Mouse (Mus musculus) lung, adult 18-20 months (tissue): ENCODE results near the gene Golga3.
A peak's percentile ranks its signal among the peaks of the same experiment; 100 is the strongest.

Experiments
- DNase-seq, 2 experiments: peaks; one replicate each; pipeline ENCODE4 v3.0.0; 2022; ENCODE audit warnings: mixed read lengths in 2 of 2

Golga3 gene

GRCm38 (mm10) chr5:110176362-110177020, at the start of gene Golga3:
Golga3 (plus strand) TSS chr5:110176701.
- peak; percentile 95 to 96 for DNase-seq

GRCm38 (mm10) chr5:110135293-110136086, 41.0 kb upstream of the Golga3 start, which contains the start of gene Chfr:
Chfr (plus strand) TSS chr5:110135842.
- DNase-seq = peak; percentile 99

GRCm38 (mm10) chr5:110136087-110136464, 40.4 kb upstream of the Golga3 start:
- DNase-seq = no peak

GRCm38 (mm10) chr5:110137816-110138215, 38.7 kb upstream of the Golga3 start:
- DNase-seq = no peak

GRCm38 (mm10) chr5:110139325-110139724, 37.2 kb upstream of the Golga3 start:
- DNase-seq = no peak

- no peak for DNase-seq
These were observed 36.1 kb upstream of the Golga3 start for GRCm38 (mm10) chr5:110140424-110140823.

- DNase-seq = peak; percentile 9 to 50
These were observed 34.2 kb upstream of the Golga3 start for GRCm38 (mm10) chr5:110142309-110142708.

- DNase-seq = peak in 1 of 2 experiments; percentile 5
These were observed 33.5 kb upstream of the Golga3 start for GRCm38 (mm10) chr5:110143007-110143406.

GRCm38 (mm10) chr5:110169374-110169773, 7.1 kb upstream of the Golga3 start:
- DNase-seq = no peak

GRCm38 (mm10) chr5:110177021-110177420, 520 bp downstream of the Golga3 start:
- DNase-seq = no peak

GRCm38 (mm10) chr5:110178628-110179027, 2.1 kb downstream of the Golga3 start:
- DNase-seq = no peak

- DNase-seq = peak; percentile 16 to 20
These were observed 5.2 kb downstream of the Golga3 start for GRCm38 (mm10) chr5:110181716-110182115.

GRCm38 (mm10) chr5:110203164-110203895, 26.8 kb downstream of the Golga3 start:
- no peak for DNase-seq

GRCm38 (mm10) chr5:110204777-110205176, 28.3 kb downstream of the Golga3 start:
- DNase-seq = no peak

- no peak for DNase-seq
These were observed 34.8 kb downstream of the Golga3 start for GRCm38 (mm10) chr5:110211312-110211711.

GRCm38 (mm10) chr5:110216780-110217179, 40.3 kb downstream of the Golga3 start:
- no peak for DNase-seq

- no peak for DNase-seq
These were observed 43.8 kb downstream of the Golga3 start for GRCm38 (mm10) chr5:110220331-110220730.

GRCm38 (mm10) chr5:110222757-110223156, 46.3 kb downstream of the Golga3 start:
- no peak for DNase-seq

GRCm38 (mm10) chr5:110225056-110225455, 48.6 kb downstream of the Golga3 start:
- no peak for DNase-seq

- no peak for DNase-seq
These were observed 50.9 kb downstream of the Golga3 start for GRCm38 (mm10) chr5:110227336-110227883.

GRCm38 (mm10) chr5:110230401-110230779, 53.9 kb downstream of the Golga3 start:
- no peak for DNase-seq

- peak; percentile 90 to 92 for DNase-seq
These were observed 54.4 kb downstream of the Golga3 start, which contains the start of gene Ankle2 for GRCm38 (mm10) chr5:110230780-110231461. Ankle2 (plus strand) TSS chr5:110231004.
